Comparison of ENCODE assay signal across 9 mouse cellular contexts in genomic region chr11:98588833-98589281, GRCm38 (mm10). TPM values are rescaled to one million over a fixed set of nuclear protein-coding genes. Genes with fewer than 3 reads are reported as not detected.
DNase-seq lines count a peak whose midpoint lies in the region; ATAC-seq and TF ChIP-seq lines count a peak whose summit lies in the region.
"Had no signal": no experiment of that assay in that cellular context is flagged by ENCODE, and none has a peak within 500 bp of the region (broad histone marks: within the 10 kb centered on the region; RNA-seq: fewer than 3 reads in every experiment).

No protein-coding gene starts in this region.

- H3K4me2 ChIP-seq in intestine, embryonic 15.5 days (replicated peaks), result peak overlapping the region; percentile 67

- no peak for DNase-seq in gastrocnemius, adult 2 months
- DNase-seq in gastrocnemius, postnatal 14 days, result no peak
- no peak for DNase-seq in spleen, adult 2 months (ENCODE audit: low read depth in 1 of 2, low spot score in 2 of 2)
- no peak for DNase-seq in spleen, adult 18-20 months
- no peak for DNase-seq in layer of hippocampus, postnatal 36 days
- no peak for DNase-seq in right cerebral cortex, postnatal 10 days (ENCODE audit: low spot score in 2 of 2)
- DNase-seq in urinary bladder, adult 2 months (ENCODE audit: low spot score), result no peak

- intact Hi-C loops in gastrocnemius, adult 2 months (cut with DNase I), result loop anchor here (5.0 kb wide), 1 partner anchor 37 kb away; the partner anchor contains the start of gene Zpbp2
- intact Hi-C loops in gastrocnemius, postnatal 14 days (cut with DNase I; ENCODE audit: low total_unique reads), result no loop called here

- H3K9me3 ChIP-seq in intestine, embryonic 15.5 days, result no peaks in the 10 kb centered on the region

- peak overlapping the region; percentile 94; the same call in 1 of the 2 replicates for H3K27ac ChIP-seq in gastrocnemius, adult 2 months
- peak overlapping the region; percentile 9; the same call in 1 of the 2 replicates for H3K27ac ChIP-seq in spleen, adult 2 months (ENCODE audit: insufficient read depth, low read length)
- H3K27ac ChIP-seq in intestine, embryonic 15.5 days, result peak overlapping the region; percentile 92

- ATAC-seq in intestine, embryonic 15.5 days, result no peak

- no peak overlapping the region for H3K9ac ChIP-seq in intestine, embryonic 15.5 days

- TF ChIP-seq CTCF in gastrocnemius, adult 2 months (IDR thresholded peaks at IDR 0.05), result no peak
- no peak for TF ChIP-seq CTCF in spleen, adult 2 months (IDR thresholded peaks at IDR 0.05; ENCODE audit: extremely low read depth, insufficient read depth, insufficient read length, insufficient replicate concordance)

- TF ChIP-seq POLR2A in spleen, adult 2 months (IDR thresholded peaks at IDR 0.05; ENCODE audit: low read depth, low read length), result no peak

- no peaks in the 10 kb centered on the region for H3K36me3 ChIP-seq in spleen, adult 2 months (ENCODE audit: control insufficient read depth, insufficient read depth, low read length)
- H3K36me3 ChIP-seq in intestine, embryonic 15.5 days, result no peaks in the 10 kb centered on the region

- WGBS in spleen, adult 2 months, result 56% methylated on average over 6 of the region's 6 CpGs
- 61% methylated on average over 6 of the region's 6 CpGs for WGBS in intestine, embryonic 15.5 days

- peaks cover 3% of the 10 kb centered on the region; the same call in 1 of the 2 replicates for H3K4me1 ChIP-seq in spleen, adult 2 months (ENCODE audit: control insufficient read depth, insufficient read depth, insufficient read length)
- peaks cover 41% of the 10 kb centered on the region for H3K4me1 ChIP-seq in intestine, embryonic 15.5 days (replicated peaks)

- H3K27me3 ChIP-seq in spleen, adult 2 months (ENCODE audit: control insufficient read depth, insufficient read depth, low read length), result no peaks in the 10 kb centered on the region
- no peaks in the 10 kb centered on the region for H3K27me3 ChIP-seq in intestine, embryonic 15.5 days (replicated peaks)

- H3K4me3 ChIP-seq in gastrocnemius, adult 2 months, result no peak overlapping the region
- no peak overlapping the region for H3K4me3 ChIP-seq in spleen, adult 2 months (ENCODE audit: extremely low read depth, insufficient read depth, insufficient read length)
- H3K4me3 ChIP-seq in intestine, embryonic 15.5 days (replicated peaks), result no peak overlapping the region

RNA-seq across cellular contexts. Expression of gene Ormdl3, which starts 1.7 kb away (rescaled TPM):
- 10 to 100 TPM; 24.5 to 25.7 TPM for total RNA-seq in gastrocnemius, adult 2 months (2021)
- 10 to 100 TPM; 18.3 to 18.7 TPM for total RNA-seq in gastrocnemius, postnatal 14 days (2021)
- polyA plus RNA-seq in spleen, adult 2 months (2012; rRNA removed), result 37.4 and 42.9 TPM in 2 replicates
- 50.5 and 55.2 TPM in 2 replicates for polyA plus RNA-seq in intestine, embryonic 15.5 days (2015; fragmentation: Nextera tagmentation; extraction: Ambion mirVana)
- total RNA-seq in layer of hippocampus, postnatal 36 days (2021), result 10 to 100 TPM; 55.7 to 61.4 TPM
- polyA plus RNA-seq in urinary bladder, adult 2 months (2012; rRNA removed), result 57.6 and 63.7 TPM in 2 replicates

RNA-seq across cellular contexts. Expression of gene Lrrc3c, which starts 9.2 kb away (rescaled TPM):
- not detected for total RNA-seq in gastrocnemius, adult 2 months (2021)
- total RNA-seq in gastrocnemius, postnatal 14 days (2021), result not detected
- not detected in 2 replicates for polyA plus RNA-seq in spleen, adult 2 months (2012; rRNA removed)
- polyA plus RNA-seq in intestine, embryonic 15.5 days (2015; fragmentation: Nextera tagmentation; extraction: Ambion mirVana), result not detected in 2 replicates
- not detected for total RNA-seq in layer of hippocampus, postnatal 36 days (2021)
- not detected in 2 replicates for polyA plus RNA-seq in urinary bladder, adult 2 months (2012; rRNA removed)
- total RNA-seq: heart, postnatal 36 days had no signal

RNA-seq across cellular contexts. Expression of gene Gm12355, which starts 36.6 kb away (rescaled TPM):
- total RNA-seq in gastrocnemius, adult 2 months (2021), result 1 to 10 TPM; 4.6 to 5.6 TPM
- 1 to 10 TPM; 5.0 to 6.6 TPM for total RNA-seq in gastrocnemius, postnatal 14 days (2021)
- polyA plus RNA-seq in spleen, adult 2 months (2012; rRNA removed), result not detected in 2 replicates
- polyA plus RNA-seq in intestine, embryonic 15.5 days (2015; fragmentation: Nextera tagmentation; extraction: Ambion mirVana), result 0.99 and 1.0 TPM in 2 replicates
- total RNA-seq in layer of hippocampus, postnatal 36 days (2021), result 10 to 100 TPM; 12.8 to 16.2 TPM
- polyA plus RNA-seq in urinary bladder, adult 2 months (2012; rRNA removed), result 0.47 and 0.52 TPM in 2 replicates

RNA-seq across cellular contexts. Expression of gene Gsdma3, which starts 37.3 kb away (rescaled TPM):
- 10 to 100 TPM; 17.7 to 28.8 TPM for total RNA-seq in gastrocnemius, adult 2 months (2021)
- total RNA-seq in gastrocnemius, postnatal 14 days (2021), result under 1 TPM; 0.16 to 0.39 TPM
- polyA plus RNA-seq in spleen, adult 2 months (2012; rRNA removed), result not detected in 2 replicates
- polyA plus RNA-seq in intestine, embryonic 15.5 days (2015; fragmentation: Nextera tagmentation; extraction: Ambion mirVana), result not detected in 2 replicates
- under 1 TPM in 1 of 2 experiments, not detected in 1; 0.25 TPM for total RNA-seq in layer of hippocampus, postnatal 36 days (2021)
- polyA plus RNA-seq in urinary bladder, adult 2 months (2012; rRNA removed), result not detected in 2 replicates

RNA-seq across cellular contexts. Expression of gene Zpbp2, which starts 38.0 kb away (rescaled TPM):
- not detected for total RNA-seq in gastrocnemius, adult 2 months (2021)
- total RNA-seq in gastrocnemius, postnatal 14 days (2021), result not detected
- polyA plus RNA-seq in spleen, adult 2 months (2012; rRNA removed), result 1.2 TPM in 2 replicates
- 0.53 and 0.60 TPM in 2 replicates for polyA plus RNA-seq in intestine, embryonic 15.5 days (2015; fragmentation: Nextera tagmentation; extraction: Ambion mirVana)
- not detected for total RNA-seq in layer of hippocampus, postnatal 36 days (2021)
- 1.4 and 2.5 TPM in 2 replicates for polyA plus RNA-seq in urinary bladder, adult 2 months (2012; rRNA removed)
- total RNA-seq: heart, postnatal 36 days had no signal

Comparison
In these comparisons a context has a peak if more than half of its experiments do, and no peak if none do; other contexts are left out.
1. H3K27ac ChIP-seq: peak in every context shown above with its lines; median percentile 94 in gastrocnemius, adult 2 months; 92 in intestine, embryonic 15.5 days; 9 in spleen, adult 2 months.